13 mouse cellular contexts compared by ENCODE assay signal in the genomic region with DNA sequence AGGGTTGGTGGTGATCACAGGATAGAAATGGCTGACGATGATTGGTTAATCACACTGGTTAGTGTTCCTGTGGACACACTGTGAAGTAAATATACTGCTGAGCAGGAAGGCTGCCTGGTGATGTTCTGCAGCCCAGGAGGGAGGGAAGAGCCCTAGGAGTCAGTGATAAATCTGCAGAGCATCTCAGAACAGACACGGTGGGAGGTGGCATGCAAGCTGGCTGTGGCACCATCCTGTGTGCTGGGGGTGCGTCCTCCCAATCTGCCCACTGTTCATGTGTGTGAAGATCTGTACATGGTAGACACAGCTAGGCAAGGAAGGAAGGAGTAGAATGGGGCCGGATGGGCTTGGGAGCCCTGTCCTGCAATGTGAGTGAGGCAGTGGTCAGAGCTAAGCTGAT.
"Had no signal": no experiment of that assay in that cellular context is flagged by ENCODE, and none has a peak within 500 bp of the region (broad histone marks: within the 10 kb centered on the region; RNA-seq: fewer than 3 reads in every experiment).

No protein-coding gene starts in this region.

- DNase-seq: forebrain, postnatal 0 days; gastrocnemius, postnatal 14 days; gastrocnemius, postnatal 36 days; heart, adult 11 months; heart, adult 2 months; heart, postnatal 14 days; heart, postnatal 36 days; kidney, adult 11 months; kidney, postnatal 10 days; kidney, postnatal 25 days; kidney, postnatal 4 days; liver; liver, embryonic 13.5 days had no signal
